Mouse (Mus musculus): ENCODE measurements at regions not wholly inside any gene's neighbourhood (a gene's known extent, or its start where the extent isn't known, plus 50 kb on each side); places are given as distances from the start of the nearest gene placed in this dataset.

- no peak for DNase-seq (ENCODE audit: low spot score in 2 of 2)
These were observed 155.6 kb downstream of the Efnb1 start for GRCm38 (mm10) chrX:99291423-99291963.

- peak; percentile 26 to 28 for DNase-seq (ENCODE audit: low spot score in 2 of 2)
These were observed 152.1 kb downstream of the Efnb1 start for GRCm38 (mm10) chrX:99287988-99288387.

GRCm38 (mm10) chrX:99286876-99287275, 150.9 kb downstream of the Efnb1 start:
- no peak for DNase-seq (ENCODE audit: low spot score in 2 of 2)

GRCm38 (mm10) chrX:99285611-99286010, 149.7 kb downstream of the Efnb1 start:
- DNase-seq (ENCODE audit: low spot score in 2 of 2): no peak

- no peak for DNase-seq (ENCODE audit: low spot score in 2 of 2)
These were observed 145.1 kb downstream of the Efnb1 start for GRCm38 (mm10) chrX:99280991-99281390.

GRCm38 (mm10) chrX:99280543-99280942, 144.6 kb downstream of the Efnb1 start:
- no peak for DNase-seq (ENCODE audit: low spot score in 2 of 2)

GRCm38 (mm10) chrX:99275536-99275935, 139.6 kb downstream of the Efnb1 start:
- no peak for DNase-seq (ENCODE audit: low spot score in 2 of 2)

GRCm38 (mm10) chrX:99271908-99272307, 136.0 kb downstream of the Efnb1 start:
- no peak for DNase-seq (ENCODE audit: low spot score in 2 of 2)

GRCm38 (mm10) chrX:99249038-99249607, 113.2 kb downstream of the Efnb1 start:
- DNase-seq (ENCODE audit: low spot score in 2 of 2): no peak

- no peak for DNase-seq (ENCODE audit: low spot score in 2 of 2)
These were observed 112.3 kb downstream of the Efnb1 start for GRCm38 (mm10) chrX:99248181-99248580.

GRCm38 (mm10) chrX:99246704-99247103, 110.8 kb downstream of the Efnb1 start:
- DNase-seq (ENCODE audit: low spot score in 2 of 2): no peak

- no peak for DNase-seq (ENCODE audit: low spot score in 2 of 2)
These were observed 110.1 kb downstream of the Efnb1 start for GRCm38 (mm10) chrX:99246051-99246450.

GRCm38 (mm10) chrX:99245541-99245940, 109.6 kb downstream of the Efnb1 start:
- no peak for DNase-seq (ENCODE audit: low spot score in 2 of 2)

GRCm38 (mm10) chrX:99243251-99243650, 107.3 kb downstream of the Efnb1 start:
- no peak for DNase-seq (ENCODE audit: low spot score in 2 of 2)

GRCm38 (mm10) chrX:99241684-99242118, 105.8 kb downstream of the Efnb1 start:
- no peak for DNase-seq (ENCODE audit: low spot score in 2 of 2)

GRCm38 (mm10) chrX:99233035-99233434, 97.1 kb downstream of the Efnb1 start:
- no peak for DNase-seq (ENCODE audit: low spot score in 2 of 2)

GRCm38 (mm10) chrX:99232331-99232730, 96.4 kb downstream of the Efnb1 start:
- DNase-seq (ENCODE audit: low spot score in 2 of 2): no peak

- no peak for DNase-seq (ENCODE audit: low spot score in 2 of 2)
These were observed 89.3 kb downstream of the Efnb1 start for GRCm38 (mm10) chrX:99225111-99225752.

- no peak for DNase-seq (ENCODE audit: low spot score in 2 of 2)
These were observed 86.1 kb downstream of the Efnb1 start for GRCm38 (mm10) chrX:99222017-99222416.

- DNase-seq (ENCODE audit: low spot score in 2 of 2): no peak
These were observed 84.9 kb downstream of the Efnb1 start for GRCm38 (mm10) chrX:99220674-99221455.

- no peak for DNase-seq (ENCODE audit: low spot score in 2 of 2)
These were observed 82.3 kb downstream of the Efnb1 start for GRCm38 (mm10) chrX:99218213-99218612.

GRCm38 (mm10) chrX:99216633-99217459, 80.9 kb downstream of the Efnb1 start:
- DNase-seq (ENCODE audit: low spot score in 2 of 2): peak; percentile 15 to 21
